Mouse (Mus musculus): ENCODE data around the gene Nol8.

DNA sequence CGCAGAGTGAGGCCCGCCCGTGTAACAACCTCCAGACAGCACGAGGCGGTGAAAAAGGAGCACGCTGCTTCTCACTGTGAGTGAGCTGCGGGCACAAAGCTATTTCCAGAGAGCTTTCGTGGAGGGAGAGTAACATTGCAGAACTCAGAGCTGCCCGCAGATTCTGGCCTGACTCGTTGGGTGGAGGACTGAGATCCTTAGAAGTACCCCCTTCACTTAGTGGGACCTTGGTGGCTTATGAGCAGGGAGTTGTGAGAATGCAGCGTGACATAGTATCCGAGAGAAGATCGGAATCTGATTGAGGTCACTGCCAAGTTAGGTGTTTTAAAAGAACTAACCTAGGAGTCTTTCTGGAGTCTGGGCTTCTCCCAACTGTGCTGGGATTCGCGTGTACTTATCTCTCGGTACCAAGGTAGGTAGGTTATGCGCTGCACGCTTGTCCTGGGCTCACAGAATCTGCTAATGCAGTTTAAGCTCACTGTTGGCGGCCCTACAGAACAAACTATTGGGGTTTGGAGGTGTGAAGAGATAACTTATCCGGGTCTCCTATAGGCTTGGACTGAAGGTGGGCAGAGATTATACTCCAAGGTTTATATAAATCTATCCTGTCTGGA is 29.5 kb downstream of the Nol8 start:
- TF ChIP-seq CTCF (IDR thresholded peaks at IDR 0.05; ENCODE audit: extremely low read depth, insufficient read depth, insufficient read length, insufficient replicate concordance) (no peak), POLR2A (IDR thresholded peaks at IDR 0.05; ENCODE audit: low read depth, low read length) (no peak)
